ENCODE assay signal across 1 mouse cellular context in the genomic region with DNA sequence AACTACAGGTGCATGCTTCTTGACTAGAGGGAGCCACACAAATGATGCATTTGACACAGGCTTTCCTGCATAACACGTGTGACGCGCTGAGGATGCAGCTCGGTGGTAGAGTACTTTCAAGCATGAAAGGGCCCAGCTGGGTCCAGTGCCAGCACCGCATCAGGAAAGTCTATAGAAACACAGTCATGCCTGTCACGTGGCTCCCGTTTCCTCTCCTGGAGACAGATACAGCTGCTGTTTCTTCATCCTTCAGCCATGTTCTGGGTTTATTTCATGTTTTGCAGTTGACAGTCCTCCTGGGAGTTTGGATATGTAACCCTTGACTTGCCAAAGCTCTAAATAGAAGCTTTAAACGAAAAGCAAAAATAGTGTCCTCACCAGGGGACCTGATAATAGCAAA.
TF ChIP-seq lines count a peak whose summit lies in the region.

No protein-coding gene starts in this region.

TF ChIP-seq in CH12.LX, 34 proteins besides CTCF, POLR2A, EP300 and RAD21 (continued from another document):
- TF ChIP-seq ZNF384 (IDR thresholded peaks at IDR 0.05; ENCODE audit: low read depth, low read length) (no peak), SIN3A (IDR thresholded peaks at IDR 0.05; ENCODE audit: low read length) (peak; percentile 63; the same call in 1 of the 2 replicates), UBTF (IDR thresholded peaks at IDR 0.05; ENCODE audit: low read depth, low read length) (no peak), TCF12 (IDR thresholded peaks at IDR 0.05; ENCODE audit: low read depth, low read length) (peak; percentile 83), IRF4 (IDR thresholded peaks at IDR 0.05; ENCODE audit: low read depth, low read length) (peak; percentile 66; the same call in 1 of the 2 replicates), TBP (conservative IDR thresholded peaks at IDR 0.05; ENCODE audit: low read depth, low read length) (no peak), RCOR1 (conservative IDR thresholded peaks at IDR 0.05; ENCODE audit: low read depth, low read length) (peak; percentile 79; the same call in 1 of the 2 replicates), MAZ (IDR thresholded peaks at IDR 0.05; ENCODE audit: low read depth, low read length) (0 out of 2 replicates have a peak, but pooled peaks have one; percentile 29), GABPA (IDR thresholded peaks at IDR 0.05; ENCODE audit: insufficient replicate concordance, low read depth, low read length) (no peak), ETS1 (conservative IDR thresholded peaks at IDR 0.05; ENCODE audit: low read depth, low read length) (peak; percentile 99), BHLHE40 (IDR thresholded peaks at IDR 0.05; ENCODE audit: low read depth, low read length) (peak; percentile 99), MXI1 (IDR thresholded peaks at IDR 0.05; ENCODE audit: low read depth, low read length) (peak; percentile 88), MAX (IDR thresholded peaks at IDR 0.05; ENCODE audit: low read length) (peak; percentile 92), USF2 (conservative IDR thresholded peaks at IDR 0.05; ENCODE audit: low read depth, low read length) (peak; percentile 76), MEF2A (IDR thresholded peaks at IDR 0.05; ENCODE audit: borderline replicate concordance, low read depth, low read length) (peak; percentile 65), MYC (IDR thresholded peaks at IDR 0.05; ENCODE audit: low read depth, low read length) (no peak; the same call in 1 of the 2 replicates)
